Mouse (Mus musculus) ES-E14 (cell line): ENCODE measurements around the gene Gimap7. TPM values are rescaled to one million over a fixed set of nuclear protein-coding genes. Genes with fewer than 3 reads are reported as not detected.
"Not testable (repeated sequence)": the region's sequence is repeated elsewhere in the genome, so short reads cannot be mapped to it uniquely, and the experiment has no call there.

Source experiments
- DNase-seq: peaks from one replicate; pipeline ENCODE4 v3.0.0-alpha.2; 2013; ENCODE audit warnings: low read depth, low spot score
- H3K27ac ChIP-seq: 2 replicates; pipeline ENCODE4 v1.5.1; 2012; ENCODE audit warnings: low read depth, mild to moderate bottlenecking, low read length, moderate library complexity, mixed read lengths; ENCODE audit not compliant: poor library complexity, insufficient read depth, severe bottlenecking
- H3K36me3 ChIP-seq: 2 replicates; pipeline ENCODE4 v1.6.1; 2012; ENCODE audit warnings: mild to moderate bottlenecking, low read length, moderate library complexity, mixed read lengths; ENCODE audit not compliant: control insufficient read depth, poor library complexity, insufficient read depth, severe bottlenecking
- H3K4me1 ChIP-seq, 2 experiments: fragments of 150-350 bp in 1 of 2; sonication (generic) in 1 of 2; 2 replicates each; pipeline ENCODE4 v1.6.1; 2012; ENCODE audit warnings: low read length in 2 of 2, mild to moderate bottlenecking in 1 of 2, mixed read lengths in 1 of 2; ENCODE audit not compliant: control insufficient read depth in 2 of 2, insufficient read depth in 2 of 2, poor library complexity in 1 of 2
- H3K4me3 ChIP-seq, 2 experiments: fragments of 150-350 bp in 1 of 2; sonication (generic) in 1 of 2; 2 replicates each; pipeline ENCODE4 v1.5.1; 2012; ENCODE audit warnings: low read length in 2 of 2, low read depth in 1 of 2, mild to moderate bottlenecking in 1 of 2, mixed read lengths in 1 of 2; ENCODE audit not compliant: insufficient read depth in 1 of 2, poor library complexity in 1 of 2, severe bottlenecking in 1 of 2
- H3K9ac ChIP-seq: 2 replicates; pipeline ENCODE4 v1.6.1; 2012; ENCODE audit warnings: low read depth, mild to moderate bottlenecking, low read length, mixed read lengths; ENCODE audit not compliant: poor library complexity, insufficient read depth, severe bottlenecking
- H3K9me3 ChIP-seq: fragments of 150-350 bp; sonication (generic); 2 replicates; pipeline ENCODE4 v1.6.1; 2012; ENCODE audit warnings: low read depth, mild to moderate bottlenecking, low read length; ENCODE audit not compliant: control insufficient read depth, insufficient read depth
- CHD2 ChIP-seq: IDR thresholded peaks from 2 replicates; pipeline ENCODE4 v1.6.1; 2014; ENCODE audit warnings: mild to moderate bottlenecking, low read depth, low read length, inconsistent platforms
- HCFC1 ChIP-seq: IDR thresholded peaks from 2 replicates; pipeline ENCODE4 v1.6.1; 2012; ENCODE audit warnings: low read length, inconsistent platforms, borderline replicate concordance; ENCODE audit not compliant: insufficient read depth
- MAFK ChIP-seq: IDR thresholded peaks from 2 replicates; pipeline ENCODE4 v1.6.1; 2014; ENCODE audit warnings: mild to moderate bottlenecking, low read depth, low read length, inconsistent platforms; ENCODE audit not compliant: insufficient read depth
- ZC3H11A ChIP-seq: IDR thresholded peaks from 2 replicates; pipeline ENCODE4 v1.6.1; 2012; ENCODE audit warnings: low read depth, mild to moderate bottlenecking, inconsistent platforms, low read length, borderline replicate concordance
- ZNF384 ChIP-seq: IDR thresholded peaks from 2 replicates; pipeline ENCODE4 v1.6.1; 2012; ENCODE audit warnings: low read depth, low read length, inconsistent platforms
- in situ Hi-C, 2 experiments: fragments of 600-800 bp; cut with MboI; formaldehyde crosslinking; loops; one replicate each; pipeline ENCODE4 v1.15.1; 2025; ENCODE audit warnings: low sequenced_read_pairs in 2 of 2, inconsistent platforms in 1 of 2; ENCODE audit not compliant: unreplicated experiment in 2 of 2
- total RNA-seq: library from RNA; depleted of rRNA; stranded (reverse); fragments of 300-350 nt; gene quantifications from 2 replicates; pipeline ENCODE4 v1.2.3, GENCODE M21; 2012

The Gimap7 gene
- total RNA-seq, 1 experiment, result not detected

- Histone ChIP-seq H3K27ac (no peak overlapping the region), H3K9ac (no peak overlapping the region), H3K4me3 (no peak overlapping the region), H3K4me1 (peaks cover 4 to 14% of the 10 kb centered on the region in 2 experiments), H3K9me3 (no peaks in the 10 kb centered on the region), H3K36me3 (no peaks in the 10 kb centered on the region)
- DNase-seq, result no peak
- in situ Hi-C loops, result no loop called here
- TF ChIP-seq MAFK (no peak), ZC3H11A (no peak), HCFC1 (no peak), ZNF384 (no peak), CHD2 (no peak)
Observed at GRCm38 (mm10) chr6:48679701-48680100, 38.7 kb upstream of the Gimap7 start.

- Histone ChIP-seq H3K9ac (no peak overlapping the region), H3K4me3 (no peak overlapping the region), H3K36me3 (no peaks in the 10 kb centered on the region), H3K4me1 (peaks cover 4 to 10% of the 10 kb centered on the region in 2 experiments), H3K27ac (no peak overlapping the region), H3K9me3 (no peaks in the 10 kb centered on the region)
- no peak for DNase-seq
- in situ Hi-C loops, result no loop called here
- TF ChIP-seq ZC3H11A, result no peak
- TF ChIP-seq CHD2, result no peak
- TF ChIP-seq HCFC1, result no peak
- TF ChIP-seq ZNF384, result no peak
- no peak for TF ChIP-seq MAFK
Observed at GRCm38 (mm10) chr6:48680421-48680820, 38.0 kb upstream of the Gimap7 start.

- Histone ChIP-seq H3K9ac (no peak overlapping the region), H3K4me1 (peaks cover 4 to 8% of the 10 kb centered on the region in 2 experiments), H3K36me3 (no peaks in the 10 kb centered on the region), H3K9me3 (no peaks in the 10 kb centered on the region), H3K4me3 (no peak overlapping the region), H3K27ac (no peak overlapping the region)
- no peak for DNase-seq
- no peak for TF ChIP-seq ZC3H11A
- TF ChIP-seq CHD2, result no peak
- TF ChIP-seq HCFC1, result no peak
- no peak for TF ChIP-seq MAFK
- no peak for TF ChIP-seq ZNF384
- in situ Hi-C loops, result no loop called here
Observed at GRCm38 (mm10) chr6:48681472-48682090, 36.8 kb upstream of the Gimap7 start.

- peaks cover under 1 to 4% of the 10 kb centered on the region in 2 experiments; a peak in 3 of 4 replicates for H3K4me1 ChIP-seq
- H3K36me3 ChIP-seq, result no peaks in the 10 kb centered on the region
- in situ Hi-C loops, result no loop called here
- H3K9me3 ChIP-seq, result no peaks in the 10 kb centered on the region
- no peak overlapping the region for H3K4me3 ChIP-seq
- no peak overlapping the region for H3K9ac ChIP-seq
- no peak for DNase-seq
- TF ChIP-seq CHD2, result no peak
- no peak for TF ChIP-seq MAFK
- TF ChIP-seq HCFC1, result no peak
- no peak for TF ChIP-seq ZC3H11A
- no peak overlapping the region for H3K27ac ChIP-seq
Observed at GRCm38 (mm10) chr6:48682271-48682670, 36.1 kb upstream of the Gimap7 start.

- H3K9me3 ChIP-seq, H3K9ac ChIP-seq, in situ Hi-C loops, H3K27ac ChIP-seq, H3K4me3 ChIP-seq, DNase-seq, H3K4me1 ChIP-seq, H3K36me3 ChIP-seq: not testable (repeated sequence)
Observed at GRCm38 (mm10) chr6:48683263-48683821, 35.1 kb upstream of the Gimap7 start.
